Mouse (Mus musculus) telencephalon, adult 2 months (tissue): ENCODE data around the gene Zfp790.

Source experiments
- DNase-seq: peaks from one replicate; pipeline ENCODE4 v3.0.0-alpha.2; 2011; ENCODE audit warnings: low read depth, low spot score

Zfp790 gene

GRCm38 (mm10) chr7:29815910-29816429 lies at the start of gene Zfp790:
TSS of gene Zfp790 (plus strand) at chr7:29816114.
- DNase-seq: peak; percentile 97

- DNase-seq: peak; percentile 95
Measured at GRCm38 (mm10) chr7:29767058-29767686, 48.7 kb upstream of the Zfp790 start.

- peak; percentile 97 for DNase-seq
Measured at GRCm38 (mm10) chr7:29768090-29768900, 47.6 kb upstream of the Zfp790 start, which contains the start of gene Zfp84. TSS of gene Zfp84 (plus strand) at chr7:29768552.

GRCm38 (mm10) chr7:29768980-29769379 lies 46.9 kb upstream of the Zfp790 start:
- DNase-seq: no peak

- DNase-seq: no peak
Measured at GRCm38 (mm10) chr7:29773503-29773902, 42.4 kb upstream of the Zfp790 start.

GRCm38 (mm10) chr7:29774371-29774770 lies 41.5 kb upstream of the Zfp790 start:
- DNase-seq: no peak

- DNase-seq: no peak
Measured at GRCm38 (mm10) chr7:29776568-29776967, 39.3 kb upstream of the Zfp790 start.

- no peak for DNase-seq
Measured at GRCm38 (mm10) chr7:29777372-29777771, 38.5 kb upstream of the Zfp790 start.

GRCm38 (mm10) chr7:29783871-29784551 lies 31.9 kb upstream of the Zfp790 start, which contains the start of gene Zfp30:
TSS of gene Zfp30 (plus strand) at chr7:29783998.
- peak; percentile 84 for DNase-seq

- DNase-seq: no peak
Measured at GRCm38 (mm10) chr7:29785023-29785422, 30.9 kb upstream of the Zfp790 start.

GRCm38 (mm10) chr7:29785888-29786287 lies 30.0 kb upstream of the Zfp790 start:
- DNase-seq: no peak

GRCm38 (mm10) chr7:29792906-29793305 lies 23.0 kb upstream of the Zfp790 start:
- DNase-seq: no peak

GRCm38 (mm10) chr7:29807046-29807445 lies 8.9 kb upstream of the Zfp790 start:
- DNase-seq: no peak

- DNase-seq: no peak
Measured at GRCm38 (mm10) chr7:29812244-29812643, 3.7 kb upstream of the Zfp790 start.

- no peak for DNase-seq
Measured at GRCm38 (mm10) chr7:29814381-29814780, 1.5 kb upstream of the Zfp790 start.

GRCm38 (mm10) chr7:29815061-29815784 lies 691 bp upstream of the Zfp790 start:
- DNase-seq: peak; percentile 6

GRCm38 (mm10) chr7:29818619-29819254 lies 2.8 kb downstream of the Zfp790 start:
- peak; percentile 93 for DNase-seq

GRCm38 (mm10) chr7:29828001-29828400 lies 12.1 kb downstream of the Zfp790 start:
- no peak for DNase-seq

- DNase-seq: no peak
Measured at GRCm38 (mm10) chr7:29829804-29830203, 13.9 kb downstream of the Zfp790 start.

GRCm38 (mm10) chr7:29836816-29837215 lies 20.9 kb downstream of the Zfp790 start:
- DNase-seq: no peak

GRCm38 (mm10) chr7:29839256-29839655 lies 23.3 kb downstream of the Zfp790 start:
- DNase-seq: no peak
